In genomic region chr6:31032980-31033608, GRCm38 (mm10) we compare ENCODE assay signal across 8 mouse cellular contexts.
DNase-seq lines count a peak whose midpoint lies in the region; ATAC-seq and TF ChIP-seq lines count a peak whose summit lies in the region.

No protein-coding gene starts in this region.

- no peaks in the 10 kb centered on the region for H3K27me3 ChIP-seq in hindbrain, embryonic 13.5 days
- H3K27me3 ChIP-seq in midbrain, embryonic 11.5 days (ENCODE audit: control insufficient read depth, insufficient read depth, low read length): no peaks in the 10 kb centered on the region
- H3K27me3 ChIP-seq in small intestine, adult 2 months (ENCODE audit: control insufficient read depth, insufficient read depth, low read length): no peaks in the 10 kb centered on the region

- 11% methylated on average over 12 of the region's 12 CpGs for WGBS in hindbrain, embryonic 13.5 days
- 13% methylated on average over 12 of the region's 12 CpGs for WGBS in midbrain, embryonic 11.5 days
- WGBS in small intestine, adult 2 months: 8% methylated on average over 12 of the region's 12 CpGs

- peak; percentile 98 for TF ChIP-seq CTCF in bone marrow macrophage, adult 2 months (IDR thresholded peaks at IDR 0.05; ENCODE audit: low read depth, low read length)
- peak; percentile 98; the same call in 1 of the 2 replicates for TF ChIP-seq CTCF in small intestine, adult 2 months (IDR thresholded peaks at IDR 0.05; ENCODE audit: extremely low read depth, insufficient read length, insufficient replicate concordance, low read depth, low read length)

- intact Hi-C loops in left cerebral cortex, postnatal 36 days (cut with DNase I): loop anchor here (5.0 kb wide), 1 partner anchor 631 kb away; the partner anchor contains the start of gene Klhdc10

- no peaks in the 10 kb centered on the region for H3K9me3 ChIP-seq in hindbrain, embryonic 13.5 days
- no peaks in the 10 kb centered on the region for H3K9me3 ChIP-seq in midbrain, embryonic 11.5 days (ENCODE audit: control insufficient read depth, low read length)

- H3K27ac ChIP-seq in bone marrow macrophage, adult 2 months (ENCODE audit: insufficient read depth, low read depth, low read length): no peak overlapping the region
- 0 out of 2 replicates have a peak overlapping the region, but pooled peaks have one; percentile 13 for H3K27ac ChIP-seq in hindbrain, embryonic 13.5 days
- H3K27ac ChIP-seq in midbrain, embryonic 11.5 days (ENCODE audit: low read depth, low read length): no peak overlapping the region
- H3K27ac ChIP-seq in small intestine, adult 2 months (ENCODE audit: insufficient read depth, low read depth, low read length): no peak overlapping the region

- no peak overlapping the region for H3K4me2 ChIP-seq in hindbrain, embryonic 13.5 days
- H3K4me2 ChIP-seq in midbrain, embryonic 11.5 days: no peak overlapping the region

- H3K9ac ChIP-seq in hindbrain, embryonic 13.5 days: peak overlapping the region; percentile 49; the same call in 1 of the 2 replicates
- peak overlapping the region; percentile 27 for H3K9ac ChIP-seq in midbrain, embryonic 11.5 days (ENCODE audit: low read length)

- ATAC-seq in erythroid progenitor cell, adult 5-6 weeks (replicated peaks; ENCODE audit: low FRiP score, poor library complexity, severe bottlenecking): peak; percentile 54; the same call in 1 of the 2 replicates
- peak; percentile 82 for ATAC-seq in hindbrain, embryonic 13.5 days (ENCODE audit: low FRiP score)
- ATAC-seq in midbrain, embryonic 11.5 days (ENCODE audit: low FRiP score): peak; percentile 84

- H3K36me3 ChIP-seq in hindbrain, embryonic 13.5 days: no peaks in the 10 kb centered on the region
- no peaks in the 10 kb centered on the region for H3K36me3 ChIP-seq in midbrain, embryonic 11.5 days (ENCODE audit: control insufficient read depth, insufficient read depth, low read length)
- no peaks in the 10 kb centered on the region for H3K36me3 ChIP-seq in small intestine, adult 2 months (ENCODE audit: control insufficient read depth, insufficient read depth, low read length)

- no peak overlapping the region for H3K4me3 ChIP-seq in bone marrow macrophage, adult 2 months (ENCODE audit: insufficient read depth, low read length)
- H3K4me3 ChIP-seq in hindbrain, embryonic 13.5 days: no peak overlapping the region
- H3K4me3 ChIP-seq in midbrain, embryonic 11.5 days (ENCODE audit: low read depth, low read length): no peak overlapping the region
- H3K4me3 ChIP-seq in small intestine, adult 2 months (ENCODE audit: low read depth, low read length): no peak overlapping the region

- TF ChIP-seq POLR2A in bone marrow macrophage, adult 2 months (IDR thresholded peaks at IDR 0.05; ENCODE audit: borderline replicate concordance, low read depth, low read length): no peak
- no peak for TF ChIP-seq POLR2A in small intestine, adult 2 months (IDR thresholded peaks at IDR 0.05; ENCODE audit: low read depth, low read length)

- DNase-seq in kidney, adult 18-20 months: peak; percentile 52
- no peak for DNase-seq in kidney, adult 11 months
- DNase-seq in left cerebral cortex, postnatal 36 days (ENCODE audit: low spot score in 2 of 2): peak; percentile 53 to 54
- peak; percentile 95 for DNase-seq in midbrain, embryonic 11.5 days (ENCODE audit: low spot score, missing footprints)

- H3K4me1 ChIP-seq in bone marrow macrophage, adult 2 months (ENCODE audit: control insufficient read depth, insufficient read depth, low read length): 0 out of 2 replicates have a peak, but pooled peaks cover 2% of the 10 kb centered on the region
- H3K4me1 ChIP-seq in hindbrain, embryonic 13.5 days (replicated peaks): peaks cover 21% of the 10 kb centered on the region
- H3K4me1 ChIP-seq in midbrain, embryonic 11.5 days (ENCODE audit: control insufficient read depth, insufficient read depth, low read length): peaks cover 4% of the 10 kb centered on the region; the same call in 1 of the 2 replicates
- no peaks in the 10 kb centered on the region for H3K4me1 ChIP-seq in small intestine, adult 2 months (ENCODE audit: control insufficient read depth, insufficient read depth, insufficient read length, low read length)
